Mouse (Mus musculus): Measurements from ENCODE around the gene Wscd1. TPM values are rescaled to one million over a fixed set of nuclear protein-coding genes. Genes with fewer than 3 reads are reported as not detected.

Wscd1 gene
- polyA plus RNA-seq, 1 experiment from 2014 or later = 1.2 TPM

GRCm38 (mm10) chr11:71808521-71808920 lies 58.8 kb downstream of the Wscd1 start:
- no peak overlapping the region for H3K4me3 ChIP-seq (ENCODE audit: low read depth, low read length)
- no peak overlapping the region for H3K9ac ChIP-seq (ENCODE audit: low read depth, low read length)
- H3K27me3 ChIP-seq (replicated peaks; ENCODE audit: control insufficient read depth, insufficient read depth, low read length) = no peaks in the 10 kb centered on the region
- H3K4me1 ChIP-seq (replicated peaks; ENCODE audit: control insufficient read depth, insufficient read depth, low read length) = no peaks in the 10 kb centered on the region
- no peak overlapping the region for H3K27ac ChIP-seq (ENCODE audit: low read depth, low read length)
- no peaks in the 10 kb centered on the region for H3K9me3 ChIP-seq (ENCODE audit: control insufficient read depth, low read length)
- no peak overlapping the region for H3K4me2 ChIP-seq
- 84% methylated on average over 2 of the region's 2 CpGs for WGBS
- DNase-seq (ENCODE audit: low spot score) = no peak
- ATAC-seq (replicated peaks; ENCODE audit: low FRiP score) = no peak
- no peaks in the 10 kb centered on the region for H3K36me3 ChIP-seq (ENCODE audit: control insufficient read depth, insufficient read depth, low read length)

- ATAC-seq (replicated peaks; ENCODE audit: low FRiP score) (no peak), DNase-seq (ENCODE audit: low spot score) (no peak)
- Histone ChIP-seq H3K27me3 (replicated peaks; ENCODE audit: control insufficient read depth, insufficient read depth, low read length) (no peaks in the 10 kb centered on the region), H3K4me3 (ENCODE audit: low read depth, low read length) (no peak overlapping the region), H3K4me1 (replicated peaks; ENCODE audit: control insufficient read depth, insufficient read depth, low read length) (no peaks in the 10 kb centered on the region), H3K36me3 (ENCODE audit: control insufficient read depth, insufficient read depth, low read length) (no peaks in the 10 kb centered on the region), H3K27ac (ENCODE audit: low read depth, low read length) (no peak overlapping the region), H3K9ac (ENCODE audit: low read depth, low read length) (no peak overlapping the region), H3K9me3 (ENCODE audit: control insufficient read depth, low read length) (no peaks in the 10 kb centered on the region), H3K4me2 (no peak overlapping the region)
- 50% methylated on average over 2 of the region's 2 CpGs for WGBS
These were observed 62.1 kb downstream of the Wscd1 start for GRCm38 (mm10) chr11:71811828-71812227.

GRCm38 (mm10) chr11:71812921-71813320 lies 63.2 kb downstream of the Wscd1 start:
- WGBS = 82% methylated on average over 7 of the region's 7 CpGs
- DNase-seq (ENCODE audit: low spot score) (no peak), ATAC-seq (replicated peaks; ENCODE audit: low FRiP score) (no peak)
- Histone ChIP-seq H3K9ac (ENCODE audit: low read depth, low read length) (no peak overlapping the region), H3K27ac (ENCODE audit: low read depth, low read length) (no peak overlapping the region), H3K4me2 (no peak overlapping the region), H3K36me3 (ENCODE audit: control insufficient read depth, insufficient read depth, low read length) (no peaks in the 10 kb centered on the region), H3K9me3 (ENCODE audit: control insufficient read depth, low read length) (no peaks in the 10 kb centered on the region), H3K4me1 (replicated peaks; ENCODE audit: control insufficient read depth, insufficient read depth, low read length) (no peaks in the 10 kb centered on the region), H3K27me3 (replicated peaks; ENCODE audit: control insufficient read depth, insufficient read depth, low read length) (no peaks in the 10 kb centered on the region), H3K4me3 (ENCODE audit: low read depth, low read length) (no peak overlapping the region)

GRCm38 (mm10) chr11:71814511-71814910 lies 64.8 kb downstream of the Wscd1 start:
- Histone ChIP-seq H3K9me3 (ENCODE audit: control insufficient read depth, low read length) (no peaks in the 10 kb centered on the region), H3K9ac (ENCODE audit: low read depth, low read length) (no peak overlapping the region), H3K27me3 (replicated peaks; ENCODE audit: control insufficient read depth, insufficient read depth, low read length) (no peaks in the 10 kb centered on the region), H3K4me2 (no peak overlapping the region), H3K27ac (ENCODE audit: low read depth, low read length) (no peak overlapping the region), H3K36me3 (ENCODE audit: control insufficient read depth, insufficient read depth, low read length) (no peaks in the 10 kb centered on the region), H3K4me3 (ENCODE audit: low read depth, low read length) (no peak overlapping the region), H3K4me1 (replicated peaks; ENCODE audit: control insufficient read depth, insufficient read depth, low read length) (no peaks in the 10 kb centered on the region)
- WGBS = 58% methylated on average over 7 of the region's 7 CpGs
- ATAC-seq (replicated peaks; ENCODE audit: low FRiP score) (no peak), DNase-seq (ENCODE audit: low spot score) (no peak)

GRCm38 (mm10) chr11:71815326-71815725 lies 65.6 kb downstream of the Wscd1 start:
- DNase-seq (ENCODE audit: low spot score) (no peak), ATAC-seq (replicated peaks; ENCODE audit: low FRiP score) (no peak)
- Histone ChIP-seq H3K27ac (ENCODE audit: low read depth, low read length) (no peak overlapping the region), H3K9me3 (ENCODE audit: control insufficient read depth, low read length) (no peaks in the 10 kb centered on the region), H3K27me3 (replicated peaks; ENCODE audit: control insufficient read depth, insufficient read depth, low read length) (no peaks in the 10 kb centered on the region), H3K9ac (ENCODE audit: low read depth, low read length) (no peak overlapping the region), H3K36me3 (ENCODE audit: control insufficient read depth, insufficient read depth, low read length) (no peaks in the 10 kb centered on the region), H3K4me2 (no peak overlapping the region), H3K4me3 (ENCODE audit: low read depth, low read length) (no peak overlapping the region), H3K4me1 (replicated peaks; ENCODE audit: control insufficient read depth, insufficient read depth, low read length) (no peaks in the 10 kb centered on the region)
- 79% methylated on average over 6 of the region's 6 CpGs for WGBS

- H3K4me3 ChIP-seq (ENCODE audit: low read depth, low read length) = no peak overlapping the region
- WGBS = 74% methylated on average over 3 of the region's 3 CpGs
- no peak overlapping the region for H3K27ac ChIP-seq (ENCODE audit: low read depth, low read length)
- H3K36me3 ChIP-seq (ENCODE audit: control insufficient read depth, insufficient read depth, low read length) = no peaks in the 10 kb centered on the region
- DNase-seq (ENCODE audit: low spot score) (no peak), ATAC-seq (replicated peaks; ENCODE audit: low FRiP score) (no peak)
- H3K9ac ChIP-seq (ENCODE audit: low read depth, low read length) = no peak overlapping the region
- no peaks in the 10 kb centered on the region for H3K4me1 ChIP-seq (replicated peaks; ENCODE audit: control insufficient read depth, insufficient read depth, low read length)
- no peak overlapping the region for H3K4me2 ChIP-seq
- H3K27me3 ChIP-seq (replicated peaks; ENCODE audit: control insufficient read depth, insufficient read depth, low read length) = no peaks in the 10 kb centered on the region
- H3K9me3 ChIP-seq (ENCODE audit: control insufficient read depth, low read length) = no peaks in the 10 kb centered on the region
These were observed 67.2 kb downstream of the Wscd1 start for GRCm38 (mm10) chr11:71816918-71817317.

GRCm38 (mm10) chr11:71817341-71817740 lies 67.6 kb downstream of the Wscd1 start:
- no peak overlapping the region for H3K4me3 ChIP-seq (ENCODE audit: low read depth, low read length)
- H3K27me3 ChIP-seq (replicated peaks; ENCODE audit: control insufficient read depth, insufficient read depth, low read length) = no peaks in the 10 kb centered on the region
- DNase-seq (ENCODE audit: low spot score) = no peak
- no peak for ATAC-seq (replicated peaks; ENCODE audit: low FRiP score)
- WGBS = 57% methylated on average over 4 of the region's 4 CpGs
- no peak overlapping the region for H3K4me2 ChIP-seq
- H3K27ac ChIP-seq (ENCODE audit: low read depth, low read length) = no peak overlapping the region
- no peaks in the 10 kb centered on the region for H3K9me3 ChIP-seq (ENCODE audit: control insufficient read depth, low read length)
- no peaks in the 10 kb centered on the region for H3K4me1 ChIP-seq (replicated peaks; ENCODE audit: control insufficient read depth, insufficient read depth, low read length)
- H3K36me3 ChIP-seq (ENCODE audit: control insufficient read depth, insufficient read depth, low read length) = no peaks in the 10 kb centered on the region
- H3K9ac ChIP-seq (ENCODE audit: low read depth, low read length) = no peak overlapping the region

- DNase-seq (ENCODE audit: low spot score) = no peak
- H3K9me3 ChIP-seq (ENCODE audit: control insufficient read depth, low read length) = no peaks in the 10 kb centered on the region
- WGBS = 36% methylated on average over 5 of the region's 5 CpGs
These were observed 68.4 kb downstream of the Wscd1 start for GRCm38 (mm10) chr11:71818111-71818510.

GRCm38 (mm10) chr11:71819901-71820300 lies 70.2 kb downstream of the Wscd1 start:
- H3K27ac ChIP-seq (ENCODE audit: low read depth, low read length) = no peak overlapping the region
- H3K4me1 ChIP-seq (replicated peaks; ENCODE audit: control insufficient read depth, insufficient read depth, low read length) = no peaks in the 10 kb centered on the region
- no peak overlapping the region for H3K4me3 ChIP-seq (ENCODE audit: low read depth, low read length)
- H3K4me2 ChIP-seq = no peak overlapping the region
- H3K27me3 ChIP-seq (replicated peaks; ENCODE audit: control insufficient read depth, insufficient read depth, low read length) = no peaks in the 10 kb centered on the region
- DNase-seq (ENCODE audit: low spot score) (no peak), ATAC-seq (replicated peaks; ENCODE audit: low FRiP score) (no peak)
- H3K36me3 ChIP-seq (ENCODE audit: control insufficient read depth, insufficient read depth, low read length) = no peaks in the 10 kb centered on the region
- 82% methylated on average over 9 of the region's 9 CpGs for WGBS
- H3K9me3 ChIP-seq (ENCODE audit: control insufficient read depth, low read length) = no peaks in the 10 kb centered on the region
- H3K9ac ChIP-seq (ENCODE audit: low read depth, low read length) = no peak overlapping the region

More at GRCm38 (mm10) chr11:71818111-71818510, 68.4 kb downstream of the Wscd1 start:
- Histone ChIP-seq H3K27ac (ENCODE audit: low read depth, low read length) (no peak overlapping the region), H3K4me3 (ENCODE audit: low read depth, low read length) (no peak overlapping the region), H3K4me1 (replicated peaks; ENCODE audit: control insufficient read depth, insufficient read depth, low read length) (no peaks in the 10 kb centered on the region), H3K36me3 (ENCODE audit: control insufficient read depth, insufficient read depth, low read length) (no peaks in the 10 kb centered on the region), H3K4me2 (no peak overlapping the region), H3K27me3 (replicated peaks; ENCODE audit: control insufficient read depth, insufficient read depth, low read length) (no peaks in the 10 kb centered on the region), H3K9ac (ENCODE audit: low read depth, low read length) (no peak overlapping the region)
- ATAC-seq (replicated peaks; ENCODE audit: low FRiP score) = no peak
